Mouse (Mus musculus) ES-E14 (cell line): ENCODE results near the gene Nub1.

Experiments
- CHD2 ChIP-seq: IDR thresholded peaks from 2 replicates; pipeline ENCODE4 v1.6.1; 2014; ENCODE audit warnings: mild to moderate bottlenecking, low read depth, low read length, inconsistent platforms
- HCFC1 ChIP-seq: IDR thresholded peaks from 2 replicates; pipeline ENCODE4 v1.6.1; 2012; ENCODE audit warnings: low read length, inconsistent platforms, borderline replicate concordance; ENCODE audit not compliant: insufficient read depth
- MAFK ChIP-seq: IDR thresholded peaks from 2 replicates; pipeline ENCODE4 v1.6.1; 2014; ENCODE audit warnings: mild to moderate bottlenecking, low read depth, low read length, inconsistent platforms; ENCODE audit not compliant: insufficient read depth
- ZC3H11A ChIP-seq: IDR thresholded peaks from 2 replicates; pipeline ENCODE4 v1.6.1; 2012; ENCODE audit warnings: low read depth, mild to moderate bottlenecking, inconsistent platforms, low read length, borderline replicate concordance
- ZNF384 ChIP-seq: IDR thresholded peaks from 2 replicates; pipeline ENCODE4 v1.6.1; 2012; ENCODE audit warnings: low read depth, low read length, inconsistent platforms

DNA sequence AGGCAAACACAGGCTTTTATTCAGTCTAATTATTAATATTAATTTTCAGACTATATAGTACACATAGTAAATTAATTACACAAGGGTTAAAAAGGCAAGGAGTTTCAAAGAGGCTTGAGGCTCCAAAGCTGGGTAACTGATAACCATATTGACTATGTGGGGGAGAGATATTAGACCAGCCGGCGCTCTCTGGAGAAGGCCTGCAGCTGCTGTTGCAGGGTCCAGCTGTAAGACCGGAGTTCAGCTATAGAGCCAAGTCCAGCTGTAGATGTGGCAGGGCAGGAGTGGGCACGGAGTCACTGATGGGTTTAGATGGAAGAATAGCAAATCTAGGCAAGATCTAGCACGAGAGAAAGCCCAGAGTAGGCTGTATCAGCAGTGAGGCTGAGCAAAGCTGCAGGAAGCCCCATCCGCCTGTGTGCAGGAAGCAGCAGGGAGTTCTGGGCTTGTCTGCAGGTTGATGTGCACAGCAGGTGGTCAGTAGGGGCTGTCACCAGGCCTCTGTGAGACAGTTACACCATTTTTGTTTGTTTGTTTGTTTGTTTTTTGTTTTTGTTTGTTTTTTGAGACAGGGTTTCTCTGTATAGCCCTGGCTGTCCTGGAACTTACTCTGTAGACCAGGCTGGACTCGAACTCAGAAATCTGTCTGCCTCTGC is 48.6 kb downstream of the Nub1 start:
- TF ChIP-seq ZC3H11A: no peak
- no peak for TF ChIP-seq HCFC1
- no peak for TF ChIP-seq ZNF384
- TF ChIP-seq MAFK: no peak
- no peak for TF ChIP-seq CHD2
